Mouse (Mus musculus): ENCODE measurements at regions not wholly inside any gene's neighbourhood (a gene's known extent, or its start where the extent isn't known, plus 50 kb on each side); places are given as distances from the start of the nearest gene placed in this dataset.
"Not testable (repeated sequence)": the region's sequence is repeated elsewhere in the genome, so short reads cannot be mapped to it uniquely, and the experiment has no call there.

- DNase-seq = no peak
Measured at GRCm38 (mm10) chr8:5523281-5523680, 418.1 kb upstream of the Slc10a2 start.

DNA sequence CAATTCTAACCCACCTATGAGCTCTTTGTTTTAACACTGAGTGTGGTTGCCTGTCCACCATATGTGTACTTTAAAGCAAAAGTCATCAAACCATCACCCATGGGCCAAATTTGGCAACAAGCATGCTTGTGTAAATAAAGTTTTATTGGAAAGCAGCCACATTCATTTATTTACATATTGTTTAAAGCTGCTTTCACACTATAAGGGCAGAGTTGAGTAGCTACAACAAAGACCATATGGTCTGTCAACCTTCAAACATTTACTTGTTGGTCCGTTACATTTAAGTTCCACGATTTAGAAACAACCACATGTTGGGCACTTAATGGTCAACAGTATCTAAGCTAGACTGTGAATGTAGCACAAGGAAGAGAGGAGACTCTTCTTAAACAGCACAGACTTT lies 390.7 kb upstream of the Slc10a2 start:
- no peak for DNase-seq

- no peak for DNase-seq
Measured at GRCm38 (mm10) chr8:5490491-5490890, 385.3 kb upstream of the Slc10a2 start.

GRCm38 (mm10) chr8:5482938-5483337 lies 377.8 kb upstream of the Slc10a2 start:
- no peak for DNase-seq

DNA sequence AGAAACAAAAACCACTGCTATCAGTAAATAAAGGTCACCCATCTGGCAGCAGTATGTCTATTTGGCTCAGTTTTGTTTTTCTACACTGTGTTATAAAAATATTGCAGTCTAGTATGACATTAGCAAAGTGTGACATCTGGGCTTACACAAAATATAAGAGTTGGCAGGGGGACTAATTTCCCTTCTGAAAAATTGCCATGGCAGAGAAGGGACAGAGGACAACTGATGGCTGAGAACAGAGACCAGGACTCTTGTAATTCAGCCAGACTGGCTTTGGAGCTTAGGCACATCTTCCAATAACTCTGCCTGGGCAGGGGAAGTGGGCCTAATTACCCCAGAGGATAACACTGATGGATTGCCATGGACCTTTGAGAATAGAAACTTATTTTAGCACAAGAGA lies 367.8 kb upstream of the Slc10a2 start:
- no peak for DNase-seq

DNA sequence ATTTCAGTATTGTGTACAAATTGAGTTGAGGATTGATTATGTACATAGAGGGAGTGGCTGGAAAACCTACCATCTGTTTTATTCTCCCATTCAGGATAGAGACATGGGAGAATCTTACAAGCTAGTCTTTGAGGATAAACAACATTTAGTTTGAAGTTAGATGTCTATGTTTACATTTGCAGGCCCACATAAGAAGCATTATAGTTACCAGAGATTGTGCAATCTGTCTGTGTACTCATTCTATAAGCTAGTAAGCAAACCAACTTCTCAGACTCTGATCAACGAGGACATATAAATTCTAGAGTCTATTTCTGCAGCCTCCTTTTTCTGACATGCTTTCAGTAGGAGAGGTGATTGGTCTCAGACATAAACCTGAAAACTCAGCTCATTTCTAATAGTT lies 367.4 kb upstream of the Slc10a2 start:
- DNase-seq = no peak

DNA sequence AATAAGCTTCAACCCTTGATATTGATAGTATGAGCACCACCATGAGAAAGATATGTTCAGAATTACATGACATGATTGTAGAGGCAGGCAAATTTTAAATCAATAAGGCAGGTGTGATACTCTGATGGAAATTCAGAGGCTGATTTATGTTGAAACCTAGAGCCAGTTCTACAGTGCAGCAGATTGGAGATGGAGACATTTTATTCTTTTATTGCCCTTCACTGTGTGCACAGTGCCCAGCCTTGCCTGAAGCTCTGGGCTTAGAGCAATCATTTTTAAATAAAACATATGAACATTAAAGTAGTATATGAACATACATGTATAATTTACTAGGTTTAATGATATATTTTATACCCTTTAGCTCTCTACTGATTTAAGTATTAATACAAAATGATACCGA lies 352.5 kb upstream of the Slc10a2 start:
- no peak for DNase-seq

DNA sequence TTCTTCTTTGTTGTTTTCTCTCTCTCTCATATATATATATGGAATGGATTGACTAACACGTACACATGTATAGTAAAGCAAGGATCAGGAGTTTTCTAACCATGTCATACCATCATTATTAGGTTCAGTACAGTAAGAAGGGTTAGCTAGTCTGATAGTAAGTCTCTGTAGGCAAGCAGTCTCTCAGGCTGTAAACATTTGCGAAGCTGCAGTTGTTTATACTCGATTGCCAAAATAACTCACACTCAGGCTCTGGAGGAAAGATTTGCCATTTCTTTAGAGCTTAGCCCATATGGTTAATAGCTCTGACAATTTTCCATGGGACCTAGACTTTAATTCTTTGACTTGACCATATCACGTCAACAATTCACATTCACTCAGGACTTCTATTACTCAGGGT lies 348.3 kb upstream of the Slc10a2 start:
- no peak for DNase-seq

DNA sequence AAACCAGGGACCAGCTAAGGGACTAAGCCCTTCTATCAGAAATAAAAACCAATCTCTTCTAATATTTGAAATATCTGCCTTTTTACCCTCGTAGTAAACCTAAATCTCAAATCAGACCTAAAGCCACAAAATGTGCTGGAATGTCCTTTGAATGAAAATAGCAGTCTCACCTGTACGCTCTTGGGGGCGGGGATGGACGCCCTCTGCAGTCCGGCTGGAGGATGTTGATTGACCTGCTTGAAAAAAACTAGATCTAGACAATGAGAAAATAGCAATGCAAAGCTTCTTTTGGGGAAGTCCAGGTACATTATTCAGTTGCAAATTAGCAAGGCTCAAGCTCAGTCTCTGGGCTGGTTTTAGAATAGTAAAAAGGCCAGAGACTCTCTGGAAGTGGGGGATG lies 337.1 kb upstream of the Slc10a2 start:
- not testable (repeated sequence) for DNase-seq

GRCm38 (mm10) chr8:5440404-5440803 lies 335.3 kb upstream of the Slc10a2 start:
- not testable (repeated sequence) for DNase-seq

GRCm38 (mm10) chr8:5439054-5439453 lies 333.9 kb upstream of the Slc10a2 start:
- no peak for DNase-seq

DNA sequence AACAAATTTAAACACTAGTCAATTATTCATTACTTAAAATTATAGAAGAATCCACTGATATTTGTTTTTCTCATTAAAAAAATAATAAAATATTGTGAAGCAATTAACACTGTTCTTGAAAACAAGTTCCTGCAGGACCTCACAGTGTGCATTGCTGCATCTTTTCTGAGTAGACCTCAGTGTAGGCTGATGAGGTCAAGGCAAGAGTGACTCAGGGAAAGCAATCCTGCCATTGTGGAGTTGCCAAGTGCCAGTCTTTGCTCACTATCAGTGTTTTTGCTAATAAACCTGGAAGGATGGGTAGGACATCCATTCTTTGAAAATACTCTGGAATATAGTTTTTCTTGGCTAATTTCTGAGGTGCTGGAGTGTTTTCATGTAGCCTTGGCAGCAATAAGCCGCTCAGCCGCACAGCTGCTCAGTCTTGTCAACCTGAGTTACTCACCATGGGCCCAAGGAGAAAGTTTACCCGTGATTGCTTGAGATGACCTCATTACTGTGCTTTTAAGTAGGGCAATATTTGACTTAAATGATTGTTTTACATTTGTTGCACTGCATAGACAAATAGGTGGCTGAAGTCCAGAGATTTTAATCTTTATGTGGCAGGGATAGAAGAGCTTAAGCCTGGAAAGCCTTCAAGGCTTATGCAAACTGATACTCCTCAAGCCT lies 323.3 kb upstream of the Slc10a2 start:
- no peak for DNase-seq

DNA sequence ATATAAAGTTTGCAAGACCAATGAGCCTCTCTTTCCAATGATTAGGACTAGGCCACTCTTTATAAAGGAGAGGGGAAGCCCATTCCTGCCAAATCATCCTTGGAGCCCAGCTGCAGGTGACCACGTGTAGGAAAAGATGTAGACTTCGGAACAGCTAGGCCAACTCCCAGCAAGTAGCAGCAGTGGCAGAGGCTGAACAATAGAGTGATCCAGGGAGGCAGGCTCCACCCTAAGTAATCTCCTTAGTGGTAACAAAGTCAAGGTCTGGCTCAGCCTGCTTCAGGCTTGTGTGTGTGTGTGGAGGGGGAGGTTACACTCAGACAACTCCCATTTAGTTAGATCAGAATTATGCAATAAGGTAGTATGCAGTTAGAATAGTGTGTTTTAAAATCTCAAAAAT lies 311.7 kb upstream of the Slc10a2 start:
- DNase-seq = not testable (repeated sequence)

- DNase-seq = no peak
Measured at GRCm38 (mm10) chr8:5384851-5385250, 279.7 kb upstream of the Slc10a2 start.

- no peak for DNase-seq
Measured at GRCm38 (mm10) chr8:5378001-5378400, 272.9 kb upstream of the Slc10a2 start.

DNA sequence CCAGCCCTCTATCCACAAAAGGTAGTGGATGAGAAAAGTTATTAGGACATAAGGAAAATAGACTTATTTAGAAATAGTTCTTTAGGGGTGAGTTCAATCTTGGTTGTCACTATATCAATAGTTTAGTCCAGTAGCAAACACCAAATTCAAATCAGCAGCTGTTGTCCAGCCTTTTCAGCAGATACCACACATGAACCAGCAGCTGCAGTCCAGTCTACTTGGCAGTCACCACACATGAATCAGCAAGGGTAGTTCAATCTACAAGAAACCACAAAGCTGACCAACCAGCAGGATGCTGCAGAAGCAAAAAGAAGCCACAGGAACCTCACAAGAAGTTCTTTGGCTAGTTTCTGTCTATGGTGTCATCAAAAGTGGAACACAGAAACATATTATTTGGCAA lies 234.8 kb upstream of the Slc10a2 start:
- DNase-seq = no peak

DNA sequence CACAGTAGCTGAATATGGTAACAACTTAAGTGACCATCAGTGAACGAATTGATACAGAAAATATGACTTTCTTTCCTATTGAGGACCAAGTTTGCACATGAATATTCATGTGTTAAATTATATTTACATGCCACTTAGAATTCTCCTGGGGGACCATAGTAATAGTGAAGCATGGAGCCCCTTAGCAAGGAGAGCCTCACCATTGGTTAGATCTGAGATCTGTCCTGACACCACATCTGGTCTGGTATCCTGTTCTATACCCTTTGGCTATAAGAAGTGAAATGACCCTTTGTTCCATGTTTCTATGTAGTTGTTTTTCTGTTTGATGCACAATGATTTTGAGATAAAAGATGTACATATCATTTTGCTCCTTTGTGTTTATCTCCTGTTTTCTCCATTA lies 209.4 kb upstream of the Slc10a2 start:
- DNase-seq = no peak

DNA sequence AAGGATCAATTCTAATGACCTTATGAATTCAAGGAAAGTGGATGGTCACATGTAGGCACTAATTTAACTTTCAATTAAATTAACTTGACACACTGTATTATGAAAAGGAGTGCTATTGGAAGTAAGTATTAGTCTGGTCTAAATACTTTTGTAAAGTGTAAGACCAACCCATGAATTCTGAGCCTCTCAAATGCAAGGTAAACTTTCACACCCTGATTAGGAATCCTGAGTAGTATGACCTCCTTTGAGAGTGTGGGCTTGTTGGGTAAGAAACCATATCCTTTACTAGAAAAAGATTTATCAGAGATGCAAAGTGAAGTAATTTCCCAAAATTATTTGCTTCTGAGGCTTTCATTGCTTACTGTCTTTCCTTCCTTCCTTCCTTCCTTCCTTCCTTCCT lies 194.8 kb upstream of the Slc10a2 start:
- DNase-seq = no peak

GRCm38 (mm10) chr8:5297190-5297589 lies 192.0 kb upstream of the Slc10a2 start:
- DNase-seq = no peak

GRCm38 (mm10) chr8:5285708-5286161 lies 180.6 kb upstream of the Slc10a2 start:
- no peak for DNase-seq

- no peak for DNase-seq
Measured at GRCm38 (mm10) chr8:5283799-5284198, 178.6 kb upstream of the Slc10a2 start.

GRCm38 (mm10) chr8:5262316-5262715 lies 157.2 kb upstream of the Slc10a2 start:
- no peak for DNase-seq

DNA sequence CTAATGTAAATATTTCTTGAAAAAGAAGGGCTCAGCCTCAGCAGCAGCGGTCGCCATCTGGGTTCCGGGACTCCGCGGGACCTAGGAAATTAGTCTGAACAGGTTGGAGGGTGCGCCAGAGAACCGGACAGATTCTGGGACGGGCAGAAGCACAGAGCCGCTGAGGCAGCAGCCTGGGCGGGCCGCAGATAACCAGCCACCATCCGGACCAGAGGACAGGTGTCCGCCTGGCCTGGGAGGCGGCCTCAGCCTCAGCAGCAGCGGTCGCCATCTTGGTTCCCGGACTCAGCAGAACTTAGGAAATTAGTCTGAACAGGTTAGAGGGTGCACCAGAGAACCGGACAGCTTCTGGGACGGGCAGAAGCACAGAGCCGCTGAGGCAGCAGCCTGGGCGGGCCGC lies 136.7 kb upstream of the Slc10a2 start:
- DNase-seq = peak; percentile 6 to 8

Data from lung, adult 18-20 months (tissue).